Mouse (Mus musculus): ENCODE measurements around the gene Foxn3. TPM values are rescaled to one million over a fixed set of nuclear protein-coding genes. Genes with fewer than 3 reads are reported as not detected.

Gene Foxn3
- polyA plus RNA-seq, 1 experiment, result 71.3 TPM

- no peaks in the 10 kb centered on the region for H3K36me3 ChIP-seq (ENCODE audit: control insufficient read depth, insufficient read depth, low read length)
- 97% methylated on average over 3 of the region's 3 CpGs for WGBS
- DNase-seq, result no peak
- H3K4me1 ChIP-seq (replicated peaks; ENCODE audit: control insufficient read depth, insufficient read depth, low read length), result peaks cover 48% of the 10 kb centered on the region
- no peaks in the 10 kb centered on the region for H3K27me3 ChIP-seq (ENCODE audit: control insufficient read depth, insufficient read depth, low read length)
- TF ChIP-seq CTCF (IDR thresholded peaks at IDR 0.05; ENCODE audit: borderline replicate concordance, control insufficient read depth, extremely low read depth, insufficient read depth, low read length, poor library complexity), result no peak
- TF ChIP-seq POLR2A (IDR thresholded peaks at IDR 0.05; ENCODE audit: control insufficient read depth, extremely low read depth, insufficient read depth, low read length, poor library complexity), result no peak
- no peak overlapping the region for H3K27ac ChIP-seq (ENCODE audit: control insufficient read depth, insufficient read depth, low read length)
- H3K4me3 ChIP-seq (ENCODE audit: control insufficient read depth, insufficient read depth, low read length), result no peak overlapping the region
Measured at GRCm38 (mm10) chr12:99320966-99321496, 242.4 kb downstream of the Foxn3 start.

- H3K36me3 ChIP-seq (ENCODE audit: control insufficient read depth, insufficient read depth, low read length), result no peaks in the 10 kb centered on the region
- peaks cover 42% of the 10 kb centered on the region for H3K4me1 ChIP-seq (replicated peaks; ENCODE audit: control insufficient read depth, insufficient read depth, low read length)
- H3K4me3 ChIP-seq (ENCODE audit: control insufficient read depth, insufficient read depth, low read length), result no peak overlapping the region
- 70% methylated on average over 2 of the region's 2 CpGs for WGBS
- no peak overlapping the region for H3K27ac ChIP-seq (ENCODE audit: control insufficient read depth, insufficient read depth, low read length)
- no peak for DNase-seq
- no peaks in the 10 kb centered on the region for H3K27me3 ChIP-seq (ENCODE audit: control insufficient read depth, insufficient read depth, low read length)
- no peak for TF ChIP-seq POLR2A (IDR thresholded peaks at IDR 0.05; ENCODE audit: control insufficient read depth, extremely low read depth, insufficient read depth, low read length, poor library complexity)
- no peak for TF ChIP-seq CTCF (IDR thresholded peaks at IDR 0.05; ENCODE audit: borderline replicate concordance, control insufficient read depth, extremely low read depth, insufficient read depth, low read length, poor library complexity)
Measured at GRCm38 (mm10) chr12:99319896-99320295, 243.5 kb downstream of the Foxn3 start.

GRCm38 (mm10) chr12:99319171-99319570, 244.2 kb downstream of the Foxn3 start:
- no peaks in the 10 kb centered on the region for H3K36me3 ChIP-seq (ENCODE audit: control insufficient read depth, insufficient read depth, low read length)
- no peaks in the 10 kb centered on the region for H3K27me3 ChIP-seq (ENCODE audit: control insufficient read depth, insufficient read depth, low read length)
- no peak for DNase-seq
- H3K4me1 ChIP-seq (replicated peaks; ENCODE audit: control insufficient read depth, insufficient read depth, low read length), result peaks cover 39% of the 10 kb centered on the region
- 95% methylated on average over 5 of the region's 5 CpGs for WGBS
- no peak for TF ChIP-seq CTCF (IDR thresholded peaks at IDR 0.05; ENCODE audit: borderline replicate concordance, control insufficient read depth, extremely low read depth, insufficient read depth, low read length, poor library complexity)
- no peak for TF ChIP-seq POLR2A (IDR thresholded peaks at IDR 0.05; ENCODE audit: control insufficient read depth, extremely low read depth, insufficient read depth, low read length, poor library complexity)
- H3K4me3 ChIP-seq (ENCODE audit: control insufficient read depth, insufficient read depth, low read length), result no peak overlapping the region
- H3K27ac ChIP-seq (ENCODE audit: control insufficient read depth, insufficient read depth, low read length), result no peak overlapping the region

GRCm38 (mm10) chr12:99315931-99316330, 247.5 kb downstream of the Foxn3 start:
- peaks cover 27% of the 10 kb centered on the region for H3K4me1 ChIP-seq (replicated peaks; ENCODE audit: control insufficient read depth, insufficient read depth, low read length)
- no peaks in the 10 kb centered on the region for H3K36me3 ChIP-seq (ENCODE audit: control insufficient read depth, insufficient read depth, low read length)
- H3K27ac ChIP-seq (ENCODE audit: control insufficient read depth, insufficient read depth, low read length), result no peak overlapping the region
- H3K27me3 ChIP-seq (ENCODE audit: control insufficient read depth, insufficient read depth, low read length), result no peaks in the 10 kb centered on the region
- TF ChIP-seq CTCF (IDR thresholded peaks at IDR 0.05; ENCODE audit: borderline replicate concordance, control insufficient read depth, extremely low read depth, insufficient read depth, low read length, poor library complexity) (no peak), POLR2A (IDR thresholded peaks at IDR 0.05; ENCODE audit: control insufficient read depth, extremely low read depth, insufficient read depth, low read length, poor library complexity) (no peak)
- no peak for DNase-seq
- H3K4me3 ChIP-seq (ENCODE audit: control insufficient read depth, insufficient read depth, low read length), result no peak overlapping the region
- WGBS, result 97% methylated on average over 6 of the region's 6 CpGs

- H3K36me3 ChIP-seq (ENCODE audit: control insufficient read depth, insufficient read depth, low read length), result no peaks in the 10 kb centered on the region
- no peak overlapping the region for H3K27ac ChIP-seq (ENCODE audit: control insufficient read depth, insufficient read depth, low read length)
- 86% methylated on average over 5 of the region's 5 CpGs for WGBS
- DNase-seq, result no peak
- H3K4me3 ChIP-seq (ENCODE audit: control insufficient read depth, insufficient read depth, low read length), result no peak overlapping the region
- TF ChIP-seq CTCF (IDR thresholded peaks at IDR 0.05; ENCODE audit: borderline replicate concordance, control insufficient read depth, extremely low read depth, insufficient read depth, low read length, poor library complexity) (no peak), POLR2A (IDR thresholded peaks at IDR 0.05; ENCODE audit: control insufficient read depth, extremely low read depth, insufficient read depth, low read length, poor library complexity) (no peak)
- no peaks in the 10 kb centered on the region for H3K27me3 ChIP-seq (ENCODE audit: control insufficient read depth, insufficient read depth, low read length)
- H3K4me1 ChIP-seq (replicated peaks; ENCODE audit: control insufficient read depth, insufficient read depth, low read length), result peaks cover 30% of the 10 kb centered on the region
Measured at GRCm38 (mm10) chr12:99314817-99315216, 248.6 kb downstream of the Foxn3 start.

GRCm38 (mm10) chr12:99311303-99311702, 252.1 kb downstream of the Foxn3 start:
- TF ChIP-seq POLR2A (IDR thresholded peaks at IDR 0.05; ENCODE audit: control insufficient read depth, extremely low read depth, insufficient read depth, low read length, poor library complexity), result no peak
- TF ChIP-seq CTCF (IDR thresholded peaks at IDR 0.05; ENCODE audit: borderline replicate concordance, control insufficient read depth, extremely low read depth, insufficient read depth, low read length, poor library complexity), result no peak
- WGBS, result 26% methylated on average over 3 of the region's 3 CpGs

DNA sequence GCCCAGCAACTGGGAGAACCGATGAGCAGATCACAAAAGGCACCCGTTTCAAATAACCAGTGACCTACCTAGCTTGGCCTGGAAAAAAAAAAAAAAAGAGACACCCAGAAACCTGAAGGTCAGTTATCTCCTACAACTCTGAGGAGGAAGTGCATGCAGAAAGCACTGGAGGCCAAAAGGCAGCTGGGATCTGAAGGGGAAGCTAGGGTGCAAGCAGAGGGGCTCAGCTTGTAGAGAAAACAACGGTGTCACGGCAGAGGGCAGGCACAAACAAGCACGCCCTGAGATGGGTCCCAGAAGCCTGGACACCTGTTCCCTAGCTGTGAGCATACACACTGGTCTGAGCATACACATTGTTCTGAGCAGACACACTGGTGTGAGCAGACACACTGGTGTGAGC, 253.4 kb downstream of the Foxn3 start:
- no peak for DNase-seq
- peaks cover 44% of the 10 kb centered on the region for H3K4me1 ChIP-seq (replicated peaks; ENCODE audit: control insufficient read depth, insufficient read depth, low read length)
- no peaks in the 10 kb centered on the region for H3K36me3 ChIP-seq (ENCODE audit: control insufficient read depth, insufficient read depth, low read length)
- no peak overlapping the region for H3K4me3 ChIP-seq (ENCODE audit: control insufficient read depth, insufficient read depth, low read length)
- H3K27ac ChIP-seq (ENCODE audit: control insufficient read depth, insufficient read depth, low read length), result no peak overlapping the region
- WGBS, result 59% methylated on average over 5 of the region's 5 CpGs
- no peaks in the 10 kb centered on the region for H3K27me3 ChIP-seq (ENCODE audit: control insufficient read depth, insufficient read depth, low read length)
- TF ChIP-seq CTCF (IDR thresholded peaks at IDR 0.05; ENCODE audit: borderline replicate concordance, control insufficient read depth, extremely low read depth, insufficient read depth, low read length, poor library complexity) (no peak), POLR2A (IDR thresholded peaks at IDR 0.05; ENCODE audit: control insufficient read depth, extremely low read depth, insufficient read depth, low read length, poor library complexity) (no peak)

More at GRCm38 (mm10) chr12:99311303-99311702, 252.1 kb downstream of the Foxn3 start:
- Histone ChIP-seq H3K27me3 (ENCODE audit: control insufficient read depth, insufficient read depth, low read length) (no peaks in the 10 kb centered on the region), H3K27ac (ENCODE audit: control insufficient read depth, insufficient read depth, low read length) (peak overlapping the region; percentile 73), H3K4me1 (replicated peaks; ENCODE audit: control insufficient read depth, insufficient read depth, low read length) (peaks cover 36% of the 10 kb centered on the region), H3K36me3 (ENCODE audit: control insufficient read depth, insufficient read depth, low read length) (no peaks in the 10 kb centered on the region), H3K4me3 (ENCODE audit: control insufficient read depth, insufficient read depth, low read length) (no peak overlapping the region)
- peak; percentile 63 for DNase-seq

All from thymus, adult 2 months (tissue).